Mouse (Mus musculus) liver, embryonic 16.5 days (tissue): Measurements from ENCODE around the gene Syngr3. TPM values are rescaled to one million over a fixed set of nuclear protein-coding genes. Genes with fewer than 3 reads are reported as not detected.

Source experiments
- ATAC-seq: fragments of 200-750 bp; cut with Nextera tagmentation; 2 replicates; pipeline ENCODE4 v1.8.0; 2017; ENCODE audit warnings: low read depth, mild to moderate bottlenecking, moderate number of reproducible peaks, moderate library complexity
- H3K27ac ChIP-seq: fragments of 300-500 bp; sonication (generic); 2 replicates; pipeline ENCODE4 v1.5.1; 2014; ENCODE audit warnings: mild to moderate bottlenecking, low read length
- H3K27me3 ChIP-seq: fragments of 300-500 bp; sonication (generic); 2 replicates; pipeline ENCODE4 v1.6.1; 2014; ENCODE audit warnings: low read depth, low read length, mixed read lengths; ENCODE audit not compliant: control insufficient read depth, insufficient read depth
- H3K36me3 ChIP-seq: fragments of 300-500 bp; sonication (generic); 2 replicates; pipeline ENCODE4 v1.6.1; 2014; ENCODE audit warnings: mild to moderate bottlenecking; ENCODE audit not compliant: control insufficient read depth, insufficient read depth
- H3K4me1 ChIP-seq: fragments of 300-500 bp; sonication (generic); 2 replicates; pipeline ENCODE4 v1.6.1; 2014; ENCODE audit warnings: low read depth, low read length, mixed read lengths; ENCODE audit not compliant: control insufficient read depth
- H3K4me2 ChIP-seq: fragments of 300-500 bp; sonication (generic); 2 replicates; pipeline ENCODE4 v1.6.1; 2014; ENCODE audit warnings: low read depth, low read length, mixed read lengths
- H3K4me3 ChIP-seq: fragments of 300-500 bp; sonication (generic); 2 replicates; pipeline ENCODE4 v1.5.1; 2014; ENCODE audit warnings: low read depth, mild to moderate bottlenecking, low read length
- H3K9ac ChIP-seq: fragments of 300-500 bp; sonication (generic); 2 replicates; pipeline ENCODE4 v1.6.1; 2014; ENCODE audit warnings: low read depth, low read length
- H3K9me3 ChIP-seq: fragments of 300-500 bp; sonication (generic); replicated peaks from 2 replicates; pipeline ENCODE4 v1.6.1; 2016; ENCODE audit warnings: low read length; ENCODE audit not compliant: control insufficient read depth
- WGBS: fragments of 180-500 bp; shearing (Covaris S2); extraction: QIAGEN DNeasy Blood & Tissue Kit; methylation state at CpG from one replicate; pipeline ENCODE4 v1.1.7; 2014; ENCODE audit not compliant: insufficient replicate concordance; 5-methylcytosine and 5-hydroxymethylcytosine counted together
- polyA plus RNA-seq: library from polyadenylated mRNA; unstranded; fragments of >200 nt; fragmentation: Nextera tagmentation; extraction: Ambion mirVana; gene quantifications from 2 replicates; pipeline ENCODE4 v1.2.1, GENCODE M21; 2015

Syngr3 gene
- polyA plus RNA-seq, result 0.05 and 0.21 TPM in 2 replicates

DNA sequence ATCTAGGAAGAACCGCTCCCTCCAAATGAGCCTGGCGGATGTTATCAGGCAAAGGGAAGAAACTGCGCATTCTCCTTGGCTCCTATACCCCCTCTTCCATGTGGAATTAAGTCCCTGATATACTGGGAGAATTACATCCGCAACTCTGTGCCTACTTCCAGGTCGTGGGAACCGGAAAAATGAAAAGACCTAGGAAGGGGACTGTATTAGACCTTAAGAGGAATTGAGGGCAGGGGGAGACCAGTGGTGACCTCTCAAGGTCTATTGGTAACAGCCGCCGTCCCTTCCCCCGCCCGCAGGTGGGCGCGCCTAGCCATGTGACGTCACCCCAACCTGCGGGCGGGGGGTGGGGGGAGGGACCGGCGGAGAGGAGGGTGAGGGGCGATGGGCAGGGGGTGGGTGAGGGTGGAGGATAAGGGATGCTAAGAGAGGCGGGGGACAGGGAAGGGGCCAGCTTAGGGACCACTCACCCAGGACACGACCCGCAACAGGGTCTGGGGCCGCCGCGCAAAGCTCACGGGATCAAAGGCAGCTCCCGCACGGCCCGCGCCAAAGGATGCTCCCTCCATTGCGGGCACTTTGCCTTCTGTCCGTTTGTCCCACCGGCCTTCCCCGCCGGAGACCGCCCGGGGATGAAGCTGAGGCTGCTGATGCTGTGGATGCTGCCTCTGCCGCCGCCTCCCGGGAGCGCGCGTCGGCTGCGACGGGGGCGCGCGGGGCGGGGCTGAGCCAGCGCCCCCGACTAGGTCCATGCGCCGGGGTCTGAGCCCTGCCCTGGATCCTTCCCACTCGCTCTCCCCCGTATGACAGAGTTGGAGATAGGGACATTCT lies at the start of gene Syngr3:
TSS of gene Syngr3 (minus strand) at position 705 of the 831 bp plus-strand sequence.
- ATAC-seq, result no peak
- WGBS, result 3% methylated on average over 55 of the region's 55 CpGs
- Histone ChIP-seq H3K9ac (no peak within 1 kb of the TSS), H3K4me1 (peaks cover 19% of the 10 kb centered on the region), H3K4me3 (peak within 1 kb of the TSS; percentile 26), H3K4me2 (peak within 1 kb of the TSS; percentile 44), H3K9me3 (no peaks in the 10 kb centered on the region), H3K27ac (no peak within 1 kb of the TSS), H3K27me3 (peaks cover 49% of the 10 kb centered on the region), H3K36me3 (no peaks in the 10 kb centered on the region; the same call in 1 of the 2 replicates)

GRCm38 (mm10) chr17:24738238-24738637 lies 48.5 kb upstream of the Syngr3 start:
- 66% methylated on average over 4 of the region's 4 CpGs for WGBS
- no peaks in the 10 kb centered on the region for H3K9me3 ChIP-seq
- peak overlapping the region; percentile 76 for H3K4me3 ChIP-seq
- H3K36me3 ChIP-seq, result peaks cover 3% of the 10 kb centered on the region
- H3K27me3 ChIP-seq, result no peaks in the 10 kb centered on the region
- peaks cover 29% of the 10 kb centered on the region for H3K4me1 ChIP-seq
- no peak overlapping the region for H3K9ac ChIP-seq
- H3K27ac ChIP-seq, result peak overlapping the region; percentile 29; the same call in 1 of the 2 replicates
- peak overlapping the region; percentile 95 for H3K4me2 ChIP-seq
- no peak for ATAC-seq

GRCm38 (mm10) chr17:24737135-24737810 lies 47.5 kb upstream of the Syngr3 start:
- H3K4me1 ChIP-seq, result peaks cover 29% of the 10 kb centered on the region
- H3K4me3 ChIP-seq, result peak overlapping the region; percentile 76
- H3K9ac ChIP-seq, result peak overlapping the region; percentile 78
- WGBS, result 20% methylated on average over 8 of the region's 8 CpGs
- H3K9me3 ChIP-seq, result no peaks in the 10 kb centered on the region
- no peak for ATAC-seq
- peaks cover 3% of the 10 kb centered on the region for H3K36me3 ChIP-seq
- peak overlapping the region; percentile 81 for H3K27ac ChIP-seq
- H3K4me2 ChIP-seq, result peak overlapping the region; percentile 95
- no peaks in the 10 kb centered on the region for H3K27me3 ChIP-seq

DNA sequence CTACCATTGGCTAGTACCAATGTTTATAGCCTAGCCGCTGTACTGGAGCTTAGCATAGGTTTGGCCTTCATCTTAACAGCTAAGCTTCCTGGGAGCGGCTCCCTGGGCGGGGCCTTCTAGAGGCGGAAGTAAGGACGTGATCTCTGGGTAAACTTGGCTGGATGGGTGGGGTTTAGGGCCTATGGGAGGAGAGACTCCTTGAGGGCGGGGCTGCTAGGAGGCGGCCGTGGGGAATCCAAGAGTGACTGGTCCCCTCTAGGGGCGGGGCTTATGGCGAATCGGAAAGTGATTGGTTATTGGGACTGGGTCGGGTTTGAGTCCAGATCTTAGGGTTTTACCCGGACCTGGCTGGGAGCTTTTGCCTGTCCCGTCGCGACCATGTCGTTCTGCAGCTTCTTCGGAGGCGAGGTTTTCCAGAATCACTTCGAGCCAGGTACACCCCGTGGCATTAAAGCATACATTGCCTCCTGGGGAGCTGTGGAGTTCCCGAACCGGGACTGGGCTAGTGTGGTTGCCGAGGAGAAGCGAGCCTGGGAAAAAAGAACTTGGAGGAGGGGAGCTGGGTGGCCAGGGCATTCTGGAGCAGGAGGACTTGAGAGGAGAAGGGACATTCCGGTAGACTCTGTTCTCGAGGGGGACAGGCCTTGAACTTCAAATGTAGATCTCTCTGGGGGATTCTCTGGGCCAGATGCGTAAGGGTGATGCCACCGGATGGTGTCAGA lies 46.7 kb upstream of the Syngr3 start, which contains the start of gene Msrb1:
TSS of gene Msrb1 (plus strand) at position 313 of the 722 bp plus-strand sequence.
- Histone ChIP-seq H3K9ac (peak within 1 kb of the TSS; percentile 78), H3K9me3 (no peaks in the 10 kb centered on the region), H3K4me1 (peaks cover 29% of the 10 kb centered on the region), H3K36me3 (peaks cover 3% of the 10 kb centered on the region), H3K27me3 (no peaks in the 10 kb centered on the region), H3K27ac (peak within 1 kb of the TSS; percentile 88), H3K4me2 (peak within 1 kb of the TSS; percentile 95), H3K4me3 (peak within 1 kb of the TSS; percentile 76)
- ATAC-seq, result peak; percentile 98
- under 1% methylated on average over 29 of the region's 29 CpGs for WGBS

DNA sequence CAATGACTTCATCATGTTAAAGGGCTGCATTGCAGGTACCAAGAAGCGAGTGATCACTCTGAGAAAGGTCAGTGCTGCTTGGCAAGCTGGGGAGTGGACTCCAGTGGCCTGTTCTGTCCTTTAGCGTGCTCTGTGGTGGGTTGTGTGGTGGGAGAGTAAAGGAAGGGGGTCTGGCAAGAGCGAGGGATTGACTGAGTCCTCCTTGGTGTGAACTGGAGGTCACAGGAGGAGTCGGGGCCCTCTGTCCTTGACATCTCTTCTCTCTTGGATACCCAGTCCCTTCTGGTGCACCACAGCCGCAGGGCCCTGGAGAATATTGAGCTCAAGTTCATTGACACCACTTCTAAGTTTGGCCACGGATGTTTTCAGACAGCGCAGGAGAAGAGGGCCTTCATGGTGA lies 45.7 kb upstream of the Syngr3 start:
- Histone ChIP-seq H3K4me2 (peak overlapping the region; percentile 66), H3K4me3 (no peak overlapping the region), H3K9me3 (no peaks in the 10 kb centered on the region), H3K27ac (peak overlapping the region; percentile 88), H3K4me1 (peaks cover 29% of the 10 kb centered on the region), H3K9ac (no peak overlapping the region), H3K36me3 (peaks cover 3% of the 10 kb centered on the region), H3K27me3 (no peaks in the 10 kb centered on the region)
- 71% methylated on average over 7 of the region's 7 CpGs for whole genome bisulfite sequencing
- no peak for ATAC-seq

DNA sequence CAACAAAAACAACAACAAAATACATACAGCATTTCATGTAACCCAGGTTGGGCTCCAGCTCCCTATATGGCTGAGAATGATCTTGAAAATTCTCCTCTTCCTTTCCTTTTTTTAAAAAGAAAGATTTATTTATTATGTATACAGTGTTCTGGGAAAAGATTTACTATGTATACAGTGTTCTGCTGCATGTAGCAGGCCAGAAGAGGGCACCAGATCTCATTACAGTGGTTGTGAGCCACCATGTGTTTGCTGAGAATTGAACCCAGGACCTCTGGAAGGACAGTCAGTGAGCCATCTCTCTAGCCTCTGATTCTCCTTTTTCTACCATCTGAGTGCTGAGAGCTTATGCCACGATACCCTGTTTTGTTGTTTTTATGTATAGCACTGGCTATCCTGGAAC lies 44.8 kb upstream of the Syngr3 start:
- no peak overlapping the region for H3K4me3 ChIP-seq
- 48% methylated on average over 1 of the region's 1 CpGs for WGBS
- H3K27ac ChIP-seq, result no peak overlapping the region
- no peaks in the 10 kb centered on the region for H3K27me3 ChIP-seq
- H3K9me3 ChIP-seq, result no peaks in the 10 kb centered on the region
- H3K36me3 ChIP-seq, result no peaks in the 10 kb centered on the region
- no peak for ATAC-seq
- H3K4me1 ChIP-seq, result peaks cover 27% of the 10 kb centered on the region
- H3K9ac ChIP-seq, result no peak overlapping the region
- H3K4me2 ChIP-seq, result no peak overlapping the region

GRCm38 (mm10) chr17:24733434-24734050 lies 43.8 kb upstream of the Syngr3 start:
- ATAC-seq, result no peak
- H3K4me1 ChIP-seq, result peaks cover 24% of the 10 kb centered on the region
- H3K36me3 ChIP-seq, result no peaks in the 10 kb centered on the region
- 77% methylated on average over 21 of the region's 21 CpGs for WGBS
- H3K27ac ChIP-seq, result no peak overlapping the region
- H3K9ac ChIP-seq, result no peak overlapping the region
- no peak overlapping the region for H3K4me3 ChIP-seq
- H3K4me2 ChIP-seq, result no peak overlapping the region
- no peaks in the 10 kb centered on the region for H3K9me3 ChIP-seq
- no peaks in the 10 kb centered on the region for H3K27me3 ChIP-seq

DNA sequence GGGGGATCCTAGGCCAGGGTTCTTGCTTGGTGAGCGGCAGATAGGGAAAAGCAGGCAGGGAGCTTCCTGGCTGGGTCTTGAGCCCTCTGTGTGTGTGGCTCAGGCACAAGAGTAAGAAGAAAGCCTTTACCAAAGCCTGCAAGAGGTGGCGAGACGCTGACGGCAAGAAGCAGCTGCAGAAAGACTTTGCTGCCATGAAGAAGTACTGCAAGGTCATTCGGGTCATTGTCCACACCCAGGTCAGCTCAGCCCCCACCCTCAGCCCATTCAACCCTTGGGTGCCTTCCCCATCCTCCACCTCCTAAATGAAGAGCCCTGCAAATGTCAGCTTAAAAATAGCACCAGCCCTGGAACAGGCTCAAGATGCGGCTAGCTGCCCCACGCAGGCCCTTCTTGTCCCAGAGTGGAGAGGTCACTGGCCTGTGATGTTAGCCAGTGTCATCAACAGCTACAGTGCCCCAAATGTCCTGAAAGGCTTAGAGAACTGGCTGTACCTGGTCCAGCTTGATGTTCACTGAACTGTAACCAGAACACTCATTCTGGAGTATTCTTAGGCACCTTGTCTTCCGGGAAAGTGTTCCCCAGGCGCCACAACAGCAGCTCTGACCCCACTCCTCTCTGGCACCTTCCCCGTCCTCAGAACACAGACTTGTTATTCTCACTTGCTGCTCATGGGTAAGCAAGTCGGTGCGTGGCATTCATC lies 42.6 kb upstream of the Syngr3 start:
- H3K36me3 ChIP-seq, result no peaks in the 10 kb centered on the region
- H3K4me3 ChIP-seq, result no peak overlapping the region
- no peak overlapping the region for H3K4me2 ChIP-seq
- no peak overlapping the region for H3K9ac ChIP-seq
- H3K9me3 ChIP-seq, result no peaks in the 10 kb centered on the region
- no peaks in the 10 kb centered on the region; the same call in 1 of the 2 replicates for H3K27me3 ChIP-seq
- no peak for ATAC-seq
- H3K4me1 ChIP-seq, result peaks cover 16% of the 10 kb centered on the region
- WGBS, result 66% methylated on average over 12 of the region's 12 CpGs
- H3K27ac ChIP-seq, result no peak overlapping the region
